Mouse (Mus musculus) limb, embryonic 11.5 days (tissue): ENCODE measurements around the gene Ankrd45. TPM values are rescaled to one million over a fixed set of nuclear protein-coding genes. Genes with fewer than 3 reads are reported as not detected.

Source experiments
- ATAC-seq: fragments of 200-750 bp; cut with Nextera tagmentation; 2 replicates; pipeline ENCODE4 v1.8.0; 2017; ENCODE audit warnings: low read depth; ENCODE audit not compliant: insufficient number of reproducible peaks, low FRiP score, low TSS enrichment
- DNase-seq: peaks from one replicate; pipeline ENCODE4 v3.0.0-alpha.2; 2015; ENCODE audit warnings: low spot score
- H3K27ac ChIP-seq: fragments of 300-500 bp; sonication (generic); replicated peaks from 2 replicates; pipeline ENCODE4 v1.5.1; 2014; ENCODE audit warnings: low read depth, mild to moderate bottlenecking, low read length
- H3K27me3 ChIP-seq: fragments of 300-500 bp; sonication (generic); 2 replicates; pipeline ENCODE4 v1.6.1; 2014; ENCODE audit warnings: mild to moderate bottlenecking, low read length, mixed read lengths; ENCODE audit not compliant: control insufficient read depth, insufficient read depth
- H3K36me3 ChIP-seq: fragments of 300-500 bp; sonication (generic); 2 replicates; pipeline ENCODE4 v1.6.1; 2014; ENCODE audit warnings: mild to moderate bottlenecking, low read length, moderate library complexity, mixed read lengths; ENCODE audit not compliant: control insufficient read depth, insufficient read depth
- H3K4me1 ChIP-seq: fragments of 300-500 bp; sonication (generic); 2 replicates; pipeline ENCODE4 v1.6.1; 2014; ENCODE audit warnings: low read length, mixed read lengths; ENCODE audit not compliant: control insufficient read depth, insufficient read depth
- H3K4me2 ChIP-seq: fragments of 300-500 bp; sonication (generic); 2 replicates; pipeline ENCODE4 v1.6.1; 2014; ENCODE audit warnings: low read depth, mild to moderate bottlenecking, moderate library complexity; ENCODE audit not compliant: severe bottlenecking
- H3K4me3 ChIP-seq: fragments of 300-500 bp; sonication (generic); 2 replicates; pipeline ENCODE4 v1.5.1; 2014; ENCODE audit warnings: low read depth, low read length
- H3K9ac ChIP-seq: fragments of 300-500 bp; sonication (generic); 2 replicates; pipeline ENCODE4 v1.6.1; 2014; ENCODE audit warnings: mild to moderate bottlenecking, low read length
- H3K9me3 ChIP-seq: fragments of 300-500 bp; sonication (generic); 2 replicates; pipeline ENCODE4 v1.6.1; 2016; ENCODE audit warnings: low read length; ENCODE audit not compliant: control insufficient read depth
- WGBS: fragments of 180-500 bp; shearing (Covaris S2); extraction: QIAGEN DNeasy Blood & Tissue Kit; methylation state at CpG from one replicate; pipeline ENCODE4 v1.1.7; 2014; 5-methylcytosine and 5-hydroxymethylcytosine counted together
- polyA plus RNA-seq: library from polyadenylated mRNA; unstranded; fragments of >200 nt; fragmentation: Nextera tagmentation; extraction: Ambion mirVana; gene quantifications from 2 replicates; pipeline ENCODE4 v1.2.1, GENCODE M21; 2014

Gene Ankrd45
- polyA plus RNA-seq: 3.3 and 3.8 TPM in 2 replicates

DNA sequence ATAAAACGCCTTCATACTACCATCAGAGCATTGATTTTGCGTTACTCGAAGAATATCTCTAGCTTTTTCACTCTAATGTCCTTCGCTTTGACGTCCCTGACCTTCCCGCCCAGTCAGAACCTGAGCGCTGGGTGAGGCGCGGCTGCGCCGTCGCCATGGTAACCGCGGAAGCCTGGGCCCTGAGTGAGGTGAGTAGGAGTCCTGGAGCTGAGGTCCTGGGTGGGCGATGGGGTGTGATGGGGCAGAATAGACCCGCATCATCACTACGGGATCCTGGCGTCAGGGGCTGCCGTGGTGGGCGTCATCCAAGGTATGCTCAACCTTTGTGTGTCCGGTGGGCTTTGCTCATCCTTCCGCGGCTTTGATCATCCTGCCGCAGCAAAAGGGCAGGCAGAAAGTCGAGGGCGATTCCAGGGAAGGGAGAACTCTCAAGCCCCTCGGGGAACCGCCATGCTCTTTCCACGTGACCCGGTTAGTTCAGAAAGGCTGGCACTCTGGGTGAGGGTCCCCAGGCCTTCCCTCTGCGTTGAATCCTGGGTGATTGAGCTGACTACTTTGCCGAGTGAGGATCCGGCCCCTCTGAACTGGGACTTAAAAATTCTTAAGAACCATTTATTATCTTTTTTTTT, at the start of gene Ankrd45:
TSS of gene Ankrd45 (plus strand) at position 161 of the 629 bp plus-strand sequence.
- H3K27me3 ChIP-seq: no peaks in the 10 kb centered on the region
- H3K36me3 ChIP-seq: no peaks in the 10 kb centered on the region
- WGBS: 7% methylated on average over 33 of the region's 33 CpGs
- peak; percentile 91 for ATAC-seq
- peaks cover 4% of the 10 kb centered on the region; the same call in 1 of the 2 replicates for H3K4me1 ChIP-seq
- peak within 1 kb of the TSS; percentile 37 for H3K4me3 ChIP-seq
- DNase-seq: peak; percentile 82
- H3K4me2 ChIP-seq: peak within 1 kb of the TSS; percentile 84
- H3K9me3 ChIP-seq: no peaks in the 10 kb centered on the region
- no peak within 1 kb of the TSS for H3K27ac ChIP-seq
- peak within 1 kb of the TSS; percentile 45; the same call in 1 of the 2 replicates for H3K9ac ChIP-seq

DNA sequence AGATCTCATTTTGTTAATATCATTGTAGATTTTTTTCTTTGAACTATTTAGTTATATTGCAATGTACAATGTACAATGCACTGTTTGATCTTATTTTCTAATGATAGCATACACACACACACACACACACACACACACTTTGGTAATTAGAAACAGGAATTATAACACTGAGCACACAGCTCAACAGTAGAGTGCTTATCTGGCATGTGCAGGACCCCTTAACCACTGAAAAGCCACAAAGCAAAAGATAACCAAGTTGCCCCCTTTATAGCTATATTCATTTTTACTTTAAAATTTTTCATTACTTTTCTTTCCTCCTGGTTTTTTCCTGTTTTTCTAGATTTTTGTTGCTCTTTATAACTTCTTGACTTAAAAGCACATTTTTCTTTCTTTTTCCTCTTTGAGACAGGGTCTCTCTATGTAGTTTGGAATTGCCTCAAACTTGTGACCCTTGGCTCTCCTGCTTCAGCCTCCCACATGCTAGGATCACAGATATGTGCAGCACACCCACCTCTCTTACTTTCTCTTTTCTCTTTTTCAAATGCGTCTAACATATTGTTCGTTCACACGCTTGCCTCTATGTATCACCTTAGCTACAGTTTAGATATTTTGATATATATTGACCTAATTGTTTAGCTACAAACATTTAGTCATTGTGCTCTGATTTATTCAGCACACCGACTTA, 42.6 kb upstream of the Ankrd45 start:
- no peak overlapping the region for H3K27ac ChIP-seq
- ATAC-seq (no peak), DNase-seq (no peak)
- H3K9me3 ChIP-seq: no peaks in the 10 kb centered on the region
- no peak overlapping the region for H3K4me3 ChIP-seq
- no peaks in the 10 kb centered on the region for H3K27me3 ChIP-seq
- H3K4me2 ChIP-seq: no peak overlapping the region
- no peak overlapping the region for H3K9ac ChIP-seq
- 95% methylated on average over 4 of the region's 4 CpGs for WGBS
- H3K4me1 ChIP-seq: no peaks in the 10 kb centered on the region
- peaks cover 3% of the 10 kb centered on the region; the same call in 1 of the 2 replicates for H3K36me3 ChIP-seq

DNA sequence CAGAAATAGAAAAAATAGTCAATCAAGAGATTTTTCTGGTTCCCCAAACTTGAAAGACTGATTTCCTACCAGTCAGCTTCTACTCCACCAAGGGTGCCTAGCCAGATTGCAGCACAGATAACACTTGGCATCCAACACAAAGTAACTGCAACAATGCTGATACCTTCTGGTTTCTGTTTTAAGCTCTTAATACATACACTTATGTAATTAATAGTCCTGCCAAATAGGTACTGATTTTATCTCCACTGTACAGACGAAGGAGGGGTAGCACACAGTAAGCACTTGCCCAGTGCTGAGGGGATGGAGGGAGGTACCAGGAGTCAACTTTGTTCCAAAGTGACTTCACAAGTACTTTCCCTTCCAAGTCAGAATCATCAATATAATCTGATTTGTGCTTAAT, 38.6 kb upstream of the Ankrd45 start:
- 76% methylated on average over 1 of the region's 1 CpGs for WGBS
- no peaks in the 10 kb centered on the region for H3K27me3 ChIP-seq
- H3K27ac ChIP-seq: no peak overlapping the region
- no peak overlapping the region for H3K9ac ChIP-seq
- H3K4me1 ChIP-seq: no peaks in the 10 kb centered on the region
- no peaks in the 10 kb centered on the region; the same call in 1 of the 2 replicates for H3K36me3 ChIP-seq
- H3K9me3 ChIP-seq: no peaks in the 10 kb centered on the region
- DNase-seq (no peak), ATAC-seq (no peak)
- no peak overlapping the region for H3K4me2 ChIP-seq
- no peak overlapping the region for H3K4me3 ChIP-seq

DNA sequence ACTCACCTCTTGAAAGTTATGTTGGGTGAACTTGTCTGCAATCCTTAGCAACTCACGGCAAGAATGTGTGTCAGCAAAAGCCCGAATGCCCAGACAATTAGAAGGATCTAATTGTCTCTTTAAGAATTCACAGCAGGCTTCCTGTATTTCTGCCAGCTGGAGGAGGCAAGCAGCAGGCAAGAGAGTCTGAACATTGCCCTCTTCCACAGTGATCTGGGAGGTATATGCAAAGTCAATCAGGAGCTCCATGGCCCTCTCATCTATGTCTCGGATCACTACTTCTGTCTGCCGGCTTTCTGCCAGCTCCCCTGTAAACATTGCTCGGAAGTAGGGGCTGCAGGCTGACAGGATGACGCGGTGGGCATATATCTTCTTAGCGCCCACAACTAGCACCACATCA, 33.3 kb upstream of the Ankrd45 start:
- Histone ChIP-seq H3K36me3 (peaks cover 2% of the 10 kb centered on the region; the same call in 1 of the 2 replicates), H3K27me3 (no peaks in the 10 kb centered on the region), H3K27ac (no peak overlapping the region), H3K4me1 (no peaks in the 10 kb centered on the region), H3K4me3 (no peak overlapping the region), H3K9me3 (no peaks in the 10 kb centered on the region), H3K4me2 (no peak overlapping the region), H3K9ac (no peak overlapping the region)
- WGBS: 90% methylated on average over 8 of the region's 8 CpGs
- ATAC-seq (no peak), DNase-seq (no peak)

DNA sequence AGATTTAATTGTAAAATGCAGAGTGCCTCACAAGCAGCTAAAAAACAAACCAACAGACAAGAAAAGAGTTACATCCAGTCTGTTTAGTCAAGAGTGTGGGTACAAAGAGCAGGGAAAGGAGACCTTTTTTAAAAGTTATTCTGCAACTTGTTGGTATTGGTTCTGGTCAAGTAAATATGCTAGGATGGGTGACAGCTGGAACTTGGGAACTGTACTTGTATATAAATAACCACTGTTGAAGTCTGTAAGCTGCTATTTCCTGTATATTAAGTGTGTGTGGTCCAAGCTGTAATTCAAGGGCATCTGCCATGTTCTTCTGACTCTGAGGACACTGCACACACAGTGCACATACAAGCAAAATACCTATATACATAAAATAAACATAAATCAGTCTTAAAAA, 27.9 kb upstream of the Ankrd45 start:
- Histone ChIP-seq H3K27ac (no peak overlapping the region), H3K9me3 (no peaks in the 10 kb centered on the region), H3K4me3 (no peak overlapping the region), H3K4me2 (no peak overlapping the region), H3K36me3 (no peaks in the 10 kb centered on the region), H3K27me3 (no peaks in the 10 kb centered on the region), H3K4me1 (no peaks in the 10 kb centered on the region), H3K9ac (no peak overlapping the region)
- DNase-seq (no peak), ATAC-seq (no peak)

DNA sequence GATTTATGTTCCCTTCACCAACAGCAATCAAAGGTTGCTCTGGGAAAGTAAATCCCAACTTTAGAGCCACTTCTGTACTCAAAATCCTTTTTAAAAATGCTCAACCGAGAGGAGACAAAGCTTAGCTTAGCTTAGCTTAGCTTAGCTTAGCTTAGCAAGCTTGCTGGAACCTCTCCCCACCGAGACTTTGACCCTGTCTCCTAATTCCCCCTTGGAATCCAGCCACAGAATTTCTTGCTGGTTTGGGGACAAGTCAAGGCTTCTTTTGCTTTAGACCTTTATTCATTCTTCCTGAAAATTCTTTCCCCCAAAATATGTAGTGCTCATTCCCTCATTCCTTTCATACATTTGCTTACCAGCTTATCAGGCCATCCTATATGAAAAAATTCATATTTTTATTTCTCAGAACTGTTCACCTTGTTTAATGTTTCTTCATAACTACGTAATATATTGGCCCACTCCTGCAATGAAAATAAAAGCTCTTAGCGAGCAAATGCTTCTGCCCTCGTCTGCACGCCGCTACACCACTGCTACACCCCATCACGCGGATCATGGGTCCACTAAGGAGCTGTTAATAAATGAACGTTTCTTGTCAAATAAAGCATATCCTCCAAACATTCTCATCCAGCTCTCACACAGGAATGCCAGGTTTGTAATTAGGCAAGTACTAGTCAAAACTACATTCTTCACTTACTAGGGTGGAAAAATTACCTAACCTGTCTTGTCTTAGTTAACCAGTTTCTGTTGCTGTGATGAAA, 19.7 kb upstream of the Ankrd45 start:
- WGBS: 92% methylated on average over 10 of the region's 10 CpGs
- Histone ChIP-seq H3K4me2 (no peak overlapping the region), H3K36me3 (no peaks in the 10 kb centered on the region), H3K27me3 (no peaks in the 10 kb centered on the region), H3K4me3 (no peak overlapping the region), H3K9me3 (no peaks in the 10 kb centered on the region), H3K9ac (no peak overlapping the region), H3K4me1 (no peaks in the 10 kb centered on the region), H3K27ac (no peak overlapping the region)
- no peak for ATAC-seq
- DNase-seq: no peak

DNA sequence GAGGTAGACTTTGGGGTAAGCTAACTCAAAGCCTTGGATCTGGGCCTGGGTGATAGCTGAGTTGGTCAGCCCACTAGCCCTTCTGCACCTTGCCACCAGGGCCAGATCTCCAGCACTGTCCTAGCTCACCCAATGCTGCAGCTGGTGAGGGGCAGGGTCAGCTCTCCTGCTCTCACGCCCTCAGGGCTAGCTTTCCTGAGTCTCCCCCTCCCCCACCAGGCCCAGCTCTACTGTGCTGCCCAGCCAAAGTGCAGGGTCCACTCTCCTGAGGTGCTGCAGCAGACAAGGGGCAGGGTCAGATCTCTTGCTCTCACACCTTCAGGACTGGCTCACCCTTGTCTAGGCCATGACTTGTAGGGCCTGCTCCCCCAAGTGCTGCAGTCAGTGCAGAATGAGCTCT, 16.0 kb upstream of the Ankrd45 start:
- WGBS: 67% methylated on average over 1 of the region's 1 CpGs

More for the DNA sequence above, 16.0 kb upstream of the Ankrd45 start:
- DNase-seq (no peak), ATAC-seq (no peak)
- Histone ChIP-seq H3K27ac (no peak overlapping the region), H3K9ac (no peak overlapping the region), H3K4me1 (peaks cover 5% of the 10 kb centered on the region; the same call in 1 of the 2 replicates), H3K4me3 (no peak overlapping the region), H3K36me3 (no peaks in the 10 kb centered on the region), H3K9me3 (no peaks in the 10 kb centered on the region), H3K4me2 (no peak overlapping the region), H3K27me3 (no peaks in the 10 kb centered on the region)
